23 mouse cellular contexts compared by ENCODE assay signal in the genomic region with DNA sequence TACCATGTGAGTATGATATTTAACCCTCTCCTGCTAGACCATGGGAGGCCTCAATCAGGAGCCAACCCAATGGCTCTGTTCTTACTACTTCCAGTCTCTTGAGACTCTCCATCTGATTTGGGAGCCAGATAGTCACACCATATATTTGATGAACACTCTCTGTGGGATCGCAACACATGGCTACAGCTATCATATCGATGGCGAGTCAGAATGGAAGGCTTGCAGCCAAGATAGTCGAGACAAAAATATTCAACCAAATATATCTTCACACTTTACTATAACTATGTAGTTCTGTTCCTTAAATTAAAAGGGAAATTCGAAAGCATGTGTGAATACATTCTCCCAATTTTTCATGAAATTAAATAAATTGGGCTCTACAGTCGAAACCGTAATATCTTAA.
"Had no signal": no experiment of that assay in that cellular context is flagged by ENCODE, and none has a peak within 500 bp of the region (broad histone marks: within the 10 kb centered on the region; RNA-seq: fewer than 3 reads in every experiment).

No protein-coding gene starts in this region.

- H3K4me3 ChIP-seq: gastrocnemius, adult 2 months; heart, embryonic 10.5 days; heart, embryonic 12.5 days; hindbrain, embryonic 10.5 days; hindbrain, embryonic 12.5 days; layer of hippocampus, adult 2 months; limb, embryonic 10.5 days; limb, embryonic 12.5 days; liver, embryonic 13.5 days had no signal

- ATAC-seq: hindbrain, embryonic 16.5 days; inflammation-experienced regulatory T-cells, adult 6 months had no signal

- H3K4me1 ChIP-seq: liver, embryonic 13.5 days had no signal

- H3K9me3 ChIP-seq: heart, embryonic 10.5 days; heart, embryonic 12.5 days; hindbrain, embryonic 10.5 days; hindbrain, embryonic 12.5 days; limb, embryonic 10.5 days; limb, embryonic 12.5 days; liver, embryonic 13.5 days had no signal

- H3K9ac ChIP-seq: hindbrain, embryonic 12.5 days; hindbrain, embryonic 14.5 days; limb, embryonic 12.5 days; liver, embryonic 13.5 days had no signal

- H3K36me3 ChIP-seq: heart, embryonic 10.5 days; heart, embryonic 12.5 days; hindbrain, embryonic 10.5 days; hindbrain, embryonic 12.5 days; limb, embryonic 10.5 days; limb, embryonic 12.5 days; liver, embryonic 13.5 days had no signal

- H3K27ac ChIP-seq: gastrocnemius, adult 2 months; hindbrain, embryonic 10.5 days; hindbrain, embryonic 12.5 days; hindbrain, embryonic 14.5 days; layer of hippocampus, adult 2 months; limb, embryonic 12.5 days; liver, embryonic 13.5 days had no signal

- DNase-seq: gastrocnemius, adult 2 months; gastrocnemius, postnatal 10 days; gastrocnemius, postnatal 25 days; heart, adult 18-20 months; heart, postnatal 10 days; heart, postnatal 4 days; kidney, adult 8-10 months; kidney, postnatal 10 days; kidney, postnatal 25 days; kidney, postnatal 4 days; liver; liver, embryonic 13.5 days had no signal

- H3K27me3 ChIP-seq: heart, embryonic 12.5 days; hindbrain, embryonic 12.5 days; limb, embryonic 12.5 days; liver, embryonic 13.5 days had no signal

- H3K4me2 ChIP-seq: hindbrain, embryonic 12.5 days; hindbrain, embryonic 14.5 days; limb, embryonic 12.5 days; liver, embryonic 11.5 days; liver, embryonic 13.5 days had no signal
